Mouse (Mus musculus) stomach, embryonic 16.5 days (tissue): ENCODE measurements around the gene Hist2h2be. TPM values are rescaled to one million over a fixed set of nuclear protein-coding genes. Genes with fewer than 3 reads are reported as not detected.
A peak's percentile ranks its signal among the peaks of the same experiment; 100 is the strongest.
"Not testable (repeated sequence)": the region's sequence is repeated elsewhere in the genome, so short reads cannot be mapped to it uniquely, and the experiment has no call there.

Experiments
- ATAC-seq: fragments of 200-750 bp; cut with Nextera tagmentation; 2 replicates; pipeline ENCODE4 v1.8.0; 2017; ENCODE audit warnings: moderate number of reproducible peaks, moderate TSS enrichment; ENCODE audit not compliant: insufficient read depth, low FRiP score
- H3K27ac ChIP-seq: fragments of 300-500 bp; sonication (generic); 2 replicates; pipeline ENCODE4 v1.5.1; 2014; ENCODE audit warnings: low read length
- H3K27me3 ChIP-seq: fragments of 300-500 bp; sonication (generic); 2 replicates; pipeline ENCODE4 v1.6.1; 2014; ENCODE audit warnings: low read length, control low read depth, mixed read lengths; ENCODE audit not compliant: control insufficient read depth, insufficient read depth
- H3K36me3 ChIP-seq: fragments of 300-500 bp; sonication (generic); 2 replicates; pipeline ENCODE4 v1.6.1; 2014; ENCODE audit warnings: low read length; ENCODE audit not compliant: control insufficient read depth, insufficient read depth
- H3K4me1 ChIP-seq: fragments of 300-500 bp; sonication (generic); 2 replicates; pipeline ENCODE4 v1.6.1; 2014; ENCODE audit warnings: low read length, control low read depth, mixed read lengths; ENCODE audit not compliant: control insufficient read depth, insufficient read depth
- H3K4me2 ChIP-seq: fragments of 300-500 bp; sonication (generic); 2 replicates; pipeline ENCODE4 v1.6.1; 2014; ENCODE audit warnings: low read depth, low read length, mixed read lengths
- H3K4me3 ChIP-seq: fragments of 300-500 bp; sonication (generic); replicated peaks from 2 replicates; pipeline ENCODE4 v1.5.1; 2014; ENCODE audit warnings: mild to moderate bottlenecking, low read length
- H3K9ac ChIP-seq: fragments of 300-500 bp; sonication (generic); 2 replicates; pipeline ENCODE4 v1.6.1; 2014; ENCODE audit warnings: low read length
- H3K9me3 ChIP-seq: fragments of 300-500 bp; sonication (generic); replicated peaks from 2 replicates; pipeline ENCODE4 v1.6.1; 2016; ENCODE audit warnings: low read length, control low read depth; ENCODE audit not compliant: control insufficient read depth
- whole genome bisulfite sequencing: fragments of 180-500 bp; shearing (Covaris S2); extraction: QIAGEN DNeasy Blood & Tissue Kit; methylation state at CpG from one replicate; pipeline ENCODE4 v1.1.7; 2014; 5-methylcytosine and 5-hydroxymethylcytosine counted together
- polyA plus RNA-seq: library from polyadenylated mRNA; unstranded; fragments of >200 nt; fragmentation: Nextera tagmentation; extraction: Ambion mirVana; gene quantifications from 2 replicates; pipeline ENCODE4 v1.2.1, GENCODE M21; 2015

The Hist2h2be gene
- polyA plus RNA-seq, 1 experiment from 2014 or later: 9.3 TPM

GRCm38 (mm10) chr3:96245003-96245886, 24.3 kb downstream of the Hist2h2be start, which contains the start of gene Hist2h2aa1:
TSS of gene Hist2h2aa1 (plus strand) at chr3:96245497.
- H3K36me3 ChIP-seq, H3K27me3 ChIP-seq, H3K9me3 ChIP-seq: not testable (repeated sequence)
- Histone ChIP-seq H3K4me1 (peaks cover 24% of the 10 kb centered on the region), H3K4me2 (peak within 1 kb of the TSS; percentile 61), H3K27ac (peak within 1 kb of the TSS; percentile 99), H3K4me3 (peak within 1 kb of the TSS; percentile 62), H3K9ac (peak within 1 kb of the TSS; percentile 88)
- ATAC-seq: peak; percentile 88
- under 1% methylated on average over 36 of the region's 88 CpGs for WGBS

GRCm38 (mm10) chr3:96246018-96246417, 25.1 kb downstream of the Hist2h2be start:
- H3K36me3 ChIP-seq, H3K27me3 ChIP-seq, H3K9me3 ChIP-seq, ATAC-seq, H3K4me2 ChIP-seq, H3K9ac ChIP-seq: not testable (repeated sequence)
- H3K4me1 ChIP-seq: peaks cover 21% of the 10 kb centered on the region
- peak overlapping the region; percentile 36 for H3K4me3 ChIP-seq
- 0% methylated on average over 10 of the region's 21 CpGs for WGBS
- H3K27ac ChIP-seq: peak overlapping the region; percentile 55; the same call in 1 of the 2 replicates

- peaks cover 21% of the 10 kb centered on the region for H3K4me1 ChIP-seq
- peak within 1 kb of the TSS; percentile 49 for H3K4me3 ChIP-seq
- not testable (repeated sequence) for H3K27me3 ChIP-seq, H3K36me3 ChIP-seq, H3K9me3 ChIP-seq
- 0% methylated on average over 5 of the region's 47 CpGs for WGBS
- H3K27ac ChIP-seq: peak within 1 kb of the TSS; percentile 66
- peak within 1 kb of the TSS; percentile 57 for H3K4me2 ChIP-seq
- H3K9ac ChIP-seq: peak within 1 kb of the TSS; percentile 72
- peak; percentile 94 for ATAC-seq
Observed at GRCm38 (mm10) chr3:96246427-96246856, 25.5 kb downstream of the Hist2h2be start, which contains the start of gene Hist2h3c1. TSS of gene Hist2h3c1 (plus strand) at chr3:96246685.

GRCm38 (mm10) chr3:96247356-96248140, 26.6 kb downstream of the Hist2h2be start:
- H3K4me3 ChIP-seq: peak overlapping the region; percentile 49
- H3K4me1 ChIP-seq: peaks cover 21% of the 10 kb centered on the region
- H3K27me3 ChIP-seq: no peaks in the 10 kb centered on the region
- ATAC-seq: no peak
- no peaks in the 10 kb centered on the region for H3K9me3 ChIP-seq
- no peaks in the 10 kb centered on the region for H3K36me3 ChIP-seq
- peak overlapping the region; percentile 57 for H3K4me2 ChIP-seq
- peak overlapping the region; percentile 72 for H3K9ac ChIP-seq
- H3K27ac ChIP-seq: peak overlapping the region; percentile 66
- 5% methylated on average over 11 of the region's 11 CpGs for WGBS

- Histone ChIP-seq H3K9ac (peak overlapping the region; percentile 56), H3K9me3 (no peaks in the 10 kb centered on the region), H3K4me2 (peak overlapping the region; percentile 57), H3K36me3 (no peaks in the 10 kb centered on the region), H3K4me1 (peaks cover 21% of the 10 kb centered on the region), H3K27ac (0 out of 2 replicates have a peak overlapping the region, but pooled peaks have one; percentile 29), H3K27me3 (no peaks in the 10 kb centered on the region), H3K4me3 (peak overlapping the region; percentile 49)
- no peak for ATAC-seq
- 40% methylated on average over 6 of the region's 6 CpGs for WGBS
Observed at GRCm38 (mm10) chr3:96248141-96249033, 27.5 kb downstream of the Hist2h2be start.

- no peak for ATAC-seq
- H3K36me3 ChIP-seq: no peaks in the 10 kb centered on the region
- H3K9me3 ChIP-seq: no peaks in the 10 kb centered on the region
- WGBS: 40% methylated on average over 4 of the region's 4 CpGs
- peaks cover 20% of the 10 kb centered on the region for H3K4me1 ChIP-seq
- peak overlapping the region; percentile 57 for H3K4me2 ChIP-seq
- H3K27me3 ChIP-seq: no peaks in the 10 kb centered on the region
- H3K27ac ChIP-seq: no peak overlapping the region
- H3K4me3 ChIP-seq: peak overlapping the region; percentile 49; the same call in 1 of the 2 replicates
- peak overlapping the region; percentile 56; the same call in 1 of the 2 replicates for H3K9ac ChIP-seq
Observed at GRCm38 (mm10) chr3:96249034-96249345, 28.1 kb downstream of the Hist2h2be start.

GRCm38 (mm10) chr3:96250890-96251289, 30.0 kb downstream of the Hist2h2be start:
- no peak for ATAC-seq
- no peak overlapping the region for H3K9ac ChIP-seq
- H3K4me2 ChIP-seq: no peak overlapping the region
- WGBS: 81% methylated on average over 3 of the region's 3 CpGs
- H3K27me3 ChIP-seq: no peaks in the 10 kb centered on the region
- H3K4me1 ChIP-seq: peaks cover 14% of the 10 kb centered on the region
- H3K36me3 ChIP-seq: no peaks in the 10 kb centered on the region
- H3K4me3 ChIP-seq: no peak overlapping the region
- H3K27ac ChIP-seq: no peak overlapping the region
- H3K9me3 ChIP-seq: no peaks in the 10 kb centered on the region

- WGBS: 89% methylated on average over 3 of the region's 3 CpGs
- Histone ChIP-seq H3K27ac (no peak overlapping the region), H3K36me3 (no peaks in the 10 kb centered on the region), H3K4me2 (no peak overlapping the region), H3K4me3 (no peak overlapping the region), H3K4me1 (peaks cover 18% of the 10 kb centered on the region), H3K27me3 (no peaks in the 10 kb centered on the region), H3K9ac (no peak overlapping the region), H3K9me3 (no peaks in the 10 kb centered on the region)
- ATAC-seq: no peak
Observed at GRCm38 (mm10) chr3:96251787-96252186, 30.9 kb downstream of the Hist2h2be start.
